Mouse (Mus musculus) CH12.LX (cell line): ENCODE data around the gene Nxpe3.

Source experiments
- CTCF ChIP-seq, 2 experiments: IDR thresholded peaks in 1 of 2; conservative IDR thresholded peaks in 1 of 2; 2 replicates each; pipeline ENCODE4 v1.5.1; 2011 to 2012; ENCODE audit warnings: low read depth in 2 of 2, low read length in 2 of 2, improper control_type of control experiment in 1 of 2, inconsistent platforms in 1 of 2, mild to moderate bottlenecking in 1 of 2, moderate library complexity in 1 of 2
- E2F4 ChIP-seq: IDR thresholded peaks from 2 replicates; pipeline ENCODE4 v1.6.1; 2011; ENCODE audit warnings: low read depth, low read length, improper control_type of control experiment; ENCODE audit not compliant: insufficient replicate concordance
- EP300 ChIP-seq: IDR thresholded peaks from 2 replicates; pipeline ENCODE4 v1.6.1; 2011; ENCODE audit warnings: low read length, improper control_type of control experiment
- NRF1 ChIP-seq: IDR thresholded peaks from 2 replicates; pipeline ENCODE4 v1.6.1; 2014; ENCODE audit warnings: low read depth, mild to moderate bottlenecking, inconsistent platforms, low read length, improper control_type of control experiment, moderate library complexity
- POLR2A ChIP-seq: IDR thresholded peaks from 2 replicates; pipeline ENCODE4 v1.6.1; 2011; ENCODE audit warnings: low read depth, mild to moderate bottlenecking, improper control_type of control experiment, low read length
- SMC3 ChIP-seq: IDR thresholded peaks from 2 replicates; pipeline ENCODE4 v1.6.1; 2011; ENCODE audit warnings: low read depth, low read length, improper control_type of control experiment
- TCF12 ChIP-seq: IDR thresholded peaks from 2 replicates; pipeline ENCODE4 v1.6.1; 2014; ENCODE audit warnings: low read depth, mild to moderate bottlenecking, inconsistent platforms, low read length, improper control_type of control experiment
- USF1 ChIP-seq: IDR thresholded peaks from 2 replicates; pipeline ENCODE4 v1.6.1; 2014; ENCODE audit warnings: low read depth, mild to moderate bottlenecking, inconsistent platforms, low read length, improper control_type of control experiment
- USF2 ChIP-seq: conservative IDR thresholded peaks from 2 replicates; pipeline ENCODE4 v1.6.1; 2011; ENCODE audit warnings: low read depth, low read length, improper control_type of control experiment
- ZKSCAN1 ChIP-seq: IDR thresholded peaks from 2 replicates; pipeline ENCODE4 v1.6.1; 2012; ENCODE audit warnings: low read depth, inconsistent platforms, low read length, improper control_type of control experiment, borderline replicate concordance

- TF ChIP-seq SMC3 (no peak), USF2 (no peak), POLR2A (no peak), CTCF (conservative IDR thresholded peaks at IDR 0.05 in 1 of 2, IDR thresholded peaks at IDR 0.05 in 1 of 2; ENCODE audit: low read depth in 2 of 2, low read length in 2 of 2) (no peak), EP300 (no peak), ZKSCAN1 (no peak), TCF12 (no peak), NRF1 (no peak), USF1 (no peak), E2F4 (no peak)
These were observed 6.5 kb downstream of the Nxpe3 start for GRCm38 (mm10) chr16:55888584-55888960.
